Mouse (Mus musculus) c-Kit-positive CD71-negative TER-119-negative erythroid progenitor cells, embryonic 14.5 days (primary cell): ENCODE data around the gene Clasp2.

Experiments used
- DNase-seq: peaks from one replicate; pipeline ENCODE4 v3.0.0-alpha.2; 2013; ENCODE audit warnings: low read depth

Gene Clasp2

DNA sequence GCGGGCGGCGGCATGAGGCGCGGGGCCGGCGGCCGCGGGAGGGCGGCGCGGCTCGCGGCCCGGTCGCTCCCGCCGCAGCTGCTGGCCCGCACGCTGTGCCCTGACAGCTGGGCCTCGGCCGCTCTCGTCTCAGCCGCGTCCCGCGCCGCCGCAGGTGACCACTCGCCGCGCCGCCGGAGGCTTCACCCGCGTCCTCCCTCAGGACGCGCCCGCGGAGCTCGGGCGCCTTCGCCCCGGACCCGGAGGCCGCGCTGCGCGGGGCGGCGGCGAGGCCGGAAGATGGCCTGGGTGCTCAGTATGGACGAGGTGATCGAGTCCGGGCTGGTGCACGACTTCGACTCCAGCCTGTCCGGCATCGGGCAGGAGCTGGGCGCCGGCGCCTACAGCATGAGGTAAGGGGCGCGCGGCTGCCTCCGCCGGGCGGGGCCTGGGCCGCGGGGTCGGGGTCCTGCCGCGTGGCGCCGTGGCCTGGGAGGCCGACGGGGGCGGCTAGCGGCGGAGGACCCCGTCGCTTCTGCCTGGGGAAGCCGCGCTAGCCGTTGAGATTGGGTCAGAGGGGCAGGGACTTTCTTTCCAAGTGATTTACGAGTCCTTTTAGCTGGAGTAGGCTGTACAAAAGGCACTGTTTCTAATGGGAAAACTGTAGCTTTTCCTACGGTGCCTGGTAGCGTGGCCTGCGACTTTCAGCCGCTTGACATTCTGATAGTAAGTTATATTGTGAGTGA, 190.3 kb downstream of the Clasp2 start:
- DNase-seq, result no peak

DNA sequence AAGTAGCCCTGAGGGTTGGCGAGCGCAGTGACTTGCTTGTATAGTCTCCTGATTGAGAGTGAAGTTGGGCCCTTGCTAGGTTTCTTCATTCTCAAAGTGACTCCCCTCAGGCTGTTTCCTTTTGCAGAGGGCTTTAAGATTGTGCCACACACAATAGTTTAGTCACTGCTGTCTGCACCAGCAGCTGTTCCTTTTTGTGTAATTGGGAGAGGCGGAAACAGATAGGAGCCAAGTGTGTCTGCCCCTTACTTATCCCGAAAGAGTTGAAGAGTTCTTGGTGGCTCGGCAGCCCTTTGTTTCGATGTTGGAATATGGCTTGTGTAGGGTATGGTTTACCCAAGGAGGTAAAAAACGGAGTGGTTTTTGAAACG, 190.8 kb downstream of the Clasp2 start:
- DNase-seq, result no peak

DNA sequence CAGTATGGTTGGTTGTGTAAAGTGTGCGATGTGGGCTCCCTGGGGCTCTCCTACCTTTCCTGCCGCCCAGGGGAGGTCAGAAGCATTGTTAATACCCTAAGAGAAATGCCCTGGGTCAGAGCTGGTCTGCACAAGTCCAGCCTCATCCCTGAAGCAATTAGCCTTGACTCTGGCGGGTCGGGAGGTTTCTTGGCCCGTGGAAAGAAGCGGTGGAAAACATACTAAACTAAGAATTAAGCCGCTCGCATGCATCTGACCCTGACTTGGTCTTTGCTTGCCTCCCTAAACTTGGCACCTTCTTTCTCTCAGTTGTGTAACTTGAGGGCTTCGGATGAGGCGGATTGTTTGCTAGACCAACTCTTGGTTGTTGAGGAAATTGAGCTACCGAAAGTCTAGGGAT, 191.2 kb downstream of the Clasp2 start:
- no peak for DNase-seq

DNA sequence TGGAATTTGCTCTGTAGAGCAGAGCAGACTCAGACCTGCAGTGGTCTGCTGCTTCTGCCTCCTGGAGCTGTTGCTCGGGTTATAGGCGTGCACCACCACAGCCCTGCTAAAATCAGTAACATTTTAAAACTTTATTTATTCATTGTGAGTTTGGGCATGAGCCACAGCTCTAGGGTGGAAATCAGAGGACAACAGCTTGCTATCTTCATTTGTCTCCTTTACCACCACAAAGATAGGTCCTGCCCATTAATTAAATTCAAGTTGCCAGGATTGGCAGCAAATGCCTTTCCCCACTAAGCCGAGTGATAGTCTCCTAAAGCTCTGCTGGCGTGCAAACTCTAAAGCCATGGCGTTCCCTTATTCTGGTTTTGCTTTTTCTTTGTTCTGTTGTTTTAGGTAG, 194.4 kb downstream of the Clasp2 start:
- DNase-seq, result no peak

DNA sequence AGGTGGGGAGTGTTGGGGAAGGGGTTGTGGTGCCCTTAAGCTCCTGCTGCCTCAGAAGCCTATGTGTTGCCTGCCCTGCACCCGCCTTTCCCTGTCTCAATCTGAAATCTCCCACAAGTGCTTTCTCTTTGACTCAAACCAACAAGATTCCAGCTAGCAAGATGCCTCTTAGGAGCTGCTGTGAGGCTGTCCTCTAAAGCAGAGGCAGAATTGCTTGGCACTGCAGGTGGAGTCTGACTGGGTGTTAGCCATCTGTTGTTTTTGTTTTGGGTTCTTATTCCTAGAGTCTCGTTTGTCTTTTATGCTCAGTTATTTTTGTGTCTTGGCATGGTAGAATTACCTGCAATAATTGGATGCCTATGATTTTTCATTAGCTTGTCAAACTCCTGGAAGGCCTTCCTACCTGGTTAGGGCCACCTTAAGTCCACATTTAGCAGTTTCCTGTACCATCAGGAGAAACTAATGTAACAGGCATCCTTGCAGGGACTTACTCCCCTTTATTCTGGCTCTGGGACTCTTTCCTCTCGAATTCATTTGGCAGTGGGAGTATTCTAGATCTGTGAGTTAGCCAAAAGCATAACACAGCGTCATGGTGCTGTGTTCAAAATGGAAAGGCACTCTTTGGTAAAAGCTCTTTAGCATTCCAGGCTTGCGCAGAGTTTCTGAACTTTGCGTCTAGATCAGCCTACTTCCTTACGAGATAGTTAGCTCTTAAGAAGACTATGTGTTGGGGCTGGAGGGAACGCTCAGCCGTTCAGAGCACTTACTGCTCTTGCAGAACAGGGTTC, 198.0 kb downstream of the Clasp2 start:
- DNase-seq, result no peak

DNA sequence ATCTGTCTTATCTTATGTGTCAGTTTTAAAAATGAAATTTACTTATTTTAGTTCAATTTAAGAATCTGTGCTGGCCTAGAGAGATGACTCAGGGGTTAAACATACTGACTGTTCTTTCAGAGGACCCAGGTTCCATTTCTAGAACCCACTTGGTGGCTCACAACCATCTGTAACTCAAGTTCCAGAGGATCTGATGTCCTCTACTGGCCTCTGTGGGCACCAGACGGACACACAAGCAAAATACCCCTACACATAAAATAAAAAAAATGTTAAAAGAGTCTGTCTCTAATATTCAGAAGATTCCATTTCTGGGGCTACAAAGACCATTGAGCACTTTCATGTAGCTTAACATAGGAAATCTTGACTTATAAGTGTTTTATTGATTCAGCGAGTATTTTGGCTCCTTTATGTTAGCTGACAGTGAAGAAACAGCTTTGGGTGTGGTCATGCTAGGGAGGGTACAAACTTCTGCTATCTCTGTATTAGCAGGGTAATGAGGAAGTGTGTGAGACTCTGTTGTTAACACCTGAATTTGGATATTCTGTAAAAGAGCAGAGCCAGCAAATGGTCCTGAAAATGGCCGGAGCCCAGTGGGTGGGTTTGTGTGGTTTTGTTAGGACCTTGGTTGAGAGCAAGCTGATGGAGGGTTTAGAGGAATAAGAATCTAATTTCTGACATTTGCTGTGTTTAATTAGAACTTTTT, 200.0 kb downstream of the Clasp2 start:
- no peak for DNase-seq

DNA sequence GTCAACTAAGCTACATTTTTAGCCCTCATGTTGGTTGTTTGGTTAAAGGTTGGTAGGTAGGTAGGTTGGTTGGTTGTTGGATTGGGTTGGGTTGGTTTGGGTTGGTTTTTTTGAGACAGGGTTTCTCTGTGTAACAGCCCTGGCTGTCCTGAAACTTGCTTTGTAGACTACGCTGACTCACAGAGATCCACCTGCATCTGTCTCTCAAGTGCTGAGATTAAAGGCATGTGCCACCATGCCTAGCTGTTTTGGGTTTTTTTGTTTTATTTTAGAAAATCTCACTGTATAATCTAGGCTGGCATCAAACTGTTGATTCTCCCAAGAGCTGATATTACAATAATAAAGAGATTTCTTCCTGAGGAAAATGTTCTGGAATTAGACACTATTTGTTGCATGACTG, 202.1 kb downstream of the Clasp2 start:
- DNase-seq, result no peak

DNA sequence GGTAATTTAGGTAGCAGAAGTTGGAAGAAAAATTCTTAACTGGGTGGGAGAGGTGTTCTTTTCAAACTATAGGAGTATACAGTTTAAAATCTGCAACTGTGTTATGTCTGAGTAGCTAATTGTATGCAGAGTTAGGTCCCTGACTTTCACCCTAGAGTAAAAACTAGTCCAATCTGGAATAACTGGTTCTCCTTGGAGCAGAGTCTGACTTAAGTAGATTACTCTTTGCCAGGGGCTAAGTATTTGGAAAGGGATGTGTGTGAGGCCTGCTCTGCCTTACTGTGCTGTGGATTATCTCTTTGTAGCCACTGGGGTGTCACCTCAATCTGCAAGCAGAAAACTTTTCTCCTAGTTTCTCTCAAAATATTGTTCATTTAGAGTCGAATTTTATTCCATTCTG, 205.9 kb downstream of the Clasp2 start:
- DNase-seq, result no peak

DNA sequence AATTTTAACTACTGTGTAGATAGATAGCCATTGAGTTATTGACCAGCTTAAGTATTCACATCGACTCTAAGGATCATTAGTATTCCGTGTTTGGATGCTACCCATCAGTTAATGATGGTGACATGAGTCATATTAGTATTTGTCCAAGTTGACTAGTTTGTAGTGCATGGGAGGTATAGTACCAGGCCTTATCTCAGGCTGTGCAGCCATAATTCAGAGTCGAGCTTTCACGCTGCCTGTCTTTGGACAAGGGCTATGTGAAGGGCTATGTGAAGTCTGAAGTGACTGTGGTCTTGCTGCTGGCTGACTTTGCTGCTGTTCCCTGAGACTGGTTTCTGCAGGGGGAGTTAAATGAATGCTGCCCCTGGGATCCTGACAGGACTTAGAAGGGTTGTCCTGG, 216.5 kb downstream of the Clasp2 start:
- DNase-seq, result no peak

DNA sequence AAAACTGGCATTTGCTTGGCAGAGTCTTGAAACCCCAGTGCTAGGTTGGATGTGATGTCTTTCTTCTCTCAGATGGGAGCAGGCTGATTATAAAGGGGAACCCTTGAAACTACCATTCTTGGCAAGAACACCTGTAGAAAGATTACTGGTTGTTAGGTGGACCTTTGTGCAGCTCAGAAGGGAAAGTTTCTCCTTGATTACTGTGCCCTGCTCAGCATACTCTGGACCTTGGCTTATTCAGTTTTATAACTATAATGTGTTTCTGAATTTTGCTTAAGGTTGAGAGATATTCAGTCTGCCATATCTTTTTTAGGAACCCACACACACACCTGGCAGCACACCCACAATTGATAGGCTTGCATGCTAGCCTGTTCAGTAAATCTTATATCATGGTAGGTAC, 222.4 kb downstream of the Clasp2 start:
- no peak for DNase-seq

DNA sequence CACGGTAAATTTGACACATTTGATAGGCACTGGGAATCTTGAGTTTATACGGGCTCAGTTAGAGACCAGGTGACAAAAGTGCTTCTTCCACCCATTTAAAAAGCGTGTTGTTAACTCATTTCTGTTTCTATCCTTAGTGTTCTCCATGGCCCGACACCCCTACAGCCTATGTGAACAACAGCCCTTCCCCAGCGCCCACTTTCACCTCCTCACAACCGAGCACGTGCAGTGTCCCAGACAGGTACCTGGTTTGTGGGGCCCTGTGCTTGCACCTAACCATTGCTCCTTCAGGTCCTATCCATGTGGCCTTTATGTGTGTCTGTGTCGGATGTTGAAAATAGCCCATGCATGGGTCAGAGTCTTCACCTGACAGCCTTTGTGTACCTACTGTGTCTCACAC, 223.1 kb downstream of the Clasp2 start:
- DNase-seq, result no peak

DNA sequence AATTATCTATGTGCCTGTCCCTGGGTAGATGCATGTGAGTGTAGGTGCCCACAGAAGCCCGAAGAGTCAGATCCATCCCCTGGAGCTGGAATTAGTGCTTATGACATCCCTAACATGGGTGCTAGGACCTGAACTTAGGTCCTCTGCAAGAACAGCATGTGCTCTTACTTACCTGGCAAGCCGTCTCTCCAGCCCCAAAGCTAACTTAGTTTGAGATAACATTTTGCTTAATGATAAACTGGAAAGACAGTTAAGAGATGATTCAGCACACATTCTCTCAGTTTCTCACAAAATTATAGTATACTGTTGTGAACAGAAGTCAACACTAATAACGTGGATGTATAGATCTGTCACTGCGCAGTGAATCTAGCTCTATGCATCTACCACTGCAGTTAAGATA, 225.6 kb downstream of the Clasp2 start:
- no peak for DNase-seq

DNA sequence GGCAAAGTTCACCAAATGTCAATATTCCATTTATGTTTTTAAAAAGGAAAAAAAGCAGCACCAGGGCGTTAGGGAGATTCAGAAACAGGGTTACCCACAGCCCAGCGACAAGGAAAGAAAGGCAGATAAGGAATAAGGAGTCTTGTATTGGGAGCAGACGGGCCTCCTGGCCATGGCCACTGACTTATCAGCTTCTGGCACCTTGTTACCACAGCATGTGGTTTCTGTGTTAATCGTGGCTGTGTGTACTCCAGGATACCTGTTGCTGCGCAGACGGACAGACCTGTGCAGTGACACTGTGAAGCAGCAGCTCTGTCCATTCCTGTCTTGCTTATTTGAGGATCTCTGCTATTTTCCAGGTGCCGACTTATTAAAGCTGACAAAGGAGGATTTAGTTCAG, 227.7 kb downstream of the Clasp2 start:
- peak; percentile 40 for DNase-seq
